Mouse (Mus musculus) hindbrain, postnatal 0 days (tissue): ENCODE measurements around the gene Zdhhc1. TPM values are rescaled to one million over a fixed set of nuclear protein-coding genes. Genes with fewer than 3 reads are reported as not detected.

Source experiments
- ATAC-seq: fragments of 200-750 bp; cut with Nextera tagmentation; 2 replicates; pipeline ENCODE4 v1.8.0; 2017; ENCODE audit warnings: mild to moderate bottlenecking, moderate TSS enrichment, moderate library complexity
- DNase-seq: peaks from one replicate; pipeline ENCODE4 v3.0.0-alpha.2; 2015; ENCODE audit warnings: low spot score
- H3K27ac ChIP-seq: fragments of 300-500 bp; sonication (generic); 2 replicates; pipeline ENCODE4 v1.5.1; 2014; ENCODE audit warnings: mild to moderate bottlenecking
- H3K27me3 ChIP-seq: fragments of 300-500 bp; sonication (generic); 2 replicates; pipeline ENCODE4 v1.6.1; 2014; ENCODE audit warnings: low read length, mixed read lengths; ENCODE audit not compliant: insufficient read depth
- H3K36me3 ChIP-seq: fragments of 300-500 bp; sonication (generic); 2 replicates; pipeline ENCODE4 v1.6.1; 2014; ENCODE audit warnings: low read length, mixed read lengths; ENCODE audit not compliant: insufficient read depth
- H3K4me1 ChIP-seq: fragments of 300-500 bp; sonication (generic); 2 replicates; pipeline ENCODE4 v1.6.1; 2014; ENCODE audit warnings: antibody characterized with exemption, low read length, mixed read lengths; ENCODE audit not compliant: insufficient read depth
- H3K4me2 ChIP-seq: fragments of 300-500 bp; sonication (generic); 2 replicates; pipeline ENCODE4 v1.6.1; 2014; ENCODE audit warnings: low read depth, mild to moderate bottlenecking, low read length, moderate library complexity, mixed read lengths
- H3K4me3 ChIP-seq: fragments of 300-500 bp; sonication (generic); 2 replicates; pipeline ENCODE4 v1.5.1; 2014; ENCODE audit warnings: low read length
- H3K9ac ChIP-seq: fragments of 300-500 bp; sonication (generic); replicated peaks from 2 replicates; pipeline ENCODE4 v1.6.1; 2014; ENCODE audit warnings: mild to moderate bottlenecking, low read length, moderate library complexity, mixed read lengths
- H3K9me3 ChIP-seq: fragments of 300-500 bp; sonication (generic); 2 replicates; pipeline ENCODE4 v1.6.1; 2016; ENCODE audit warnings: low read length, mixed read lengths
- CTCF ChIP-seq: IDR thresholded peaks from 2 replicates; pipeline ENCODE4 v1.5.1; 2016; ENCODE audit warnings: antibody characterized with exemption, control low read depth, low read depth
- WGBS: fragments of 180-500 bp; shearing (Covaris S2); extraction: QIAGEN DNeasy Blood & Tissue Kit; methylation state at CpG from one replicate; pipeline ENCODE4 v1.1.7; 2014; 5-methylcytosine and 5-hydroxymethylcytosine counted together
- polyA plus RNA-seq: library from polyadenylated mRNA; unstranded; fragments of >200 nt; fragmentation: Nextera tagmentation; extraction: Ambion mirVana; gene quantifications from 2 replicates; pipeline ENCODE4 v1.2.1, GENCODE M21; 2015
- total RNA-seq: library from RNA; depleted of rRNA; stranded (reverse); fragments of >200 nt; gene quantifications from 2 replicates; pipeline ENCODE4 v1.2.3, GENCODE M21; 2014

Gene Zdhhc1
- total and polyA plus RNA-seq, 2 experiments from 2014 or later, result 31.3 to 54.2 TPM

- Histone ChIP-seq H3K36me3 (peaks cover 6% of the 10 kb centered on the region; the same call in 1 of the 2 replicates), H3K4me2 (no peak overlapping the region), H3K4me3 (no peak overlapping the region), H3K9ac (no peak overlapping the region), H3K27ac (no peak overlapping the region), H3K9me3 (no peaks in the 10 kb centered on the region), H3K27me3 (no peaks in the 10 kb centered on the region), H3K4me1 (no peaks in the 10 kb centered on the region)
- no peak for TF ChIP-seq CTCF
- DNase-seq (no peak), ATAC-seq (no peak)
- WGBS, result 35% methylated on average over 2 of the region's 2 CpGs
Measured at GRCm38 (mm10) chr8:105481013-105481412, 15.7 kb downstream of the Zdhhc1 start.

GRCm38 (mm10) chr8:105477792-105478191 lies 18.9 kb downstream of the Zdhhc1 start:
- 75% methylated on average over 3 of the region's 3 CpGs for WGBS
- ATAC-seq (no peak), DNase-seq (no peak)
- no peaks in the 10 kb centered on the region for H3K27me3 ChIP-seq
- peaks cover 10% of the 10 kb centered on the region; the same call in 1 of the 2 replicates for H3K36me3 ChIP-seq
- H3K4me3 ChIP-seq, result no peak overlapping the region
- peaks cover 23% of the 10 kb centered on the region for H3K4me1 ChIP-seq
- TF ChIP-seq CTCF, result no peak
- no peak overlapping the region for H3K4me2 ChIP-seq
- no peak overlapping the region for H3K27ac ChIP-seq
- no peak overlapping the region for H3K9ac ChIP-seq
- no peaks in the 10 kb centered on the region for H3K9me3 ChIP-seq

- Histone ChIP-seq H3K9ac (no peak overlapping the region), H3K27ac (no peak overlapping the region), H3K4me3 (no peak overlapping the region), H3K9me3 (no peaks in the 10 kb centered on the region), H3K4me1 (peaks cover 23% of the 10 kb centered on the region), H3K4me2 (no peak overlapping the region), H3K36me3 (peaks cover 10% of the 10 kb centered on the region; the same call in 1 of the 2 replicates), H3K27me3 (no peaks in the 10 kb centered on the region)
- DNase-seq, result peak; percentile 72
- TF ChIP-seq CTCF, result peak; percentile 91
- ATAC-seq, result no peak; the same call in 1 of the 2 replicates
- 43% methylated on average over 25 of the region's 25 CpGs for WGBS
Measured at GRCm38 (mm10) chr8:105476628-105477413, 19.9 kb downstream of the Zdhhc1 start.

- H3K4me1 ChIP-seq, result peaks cover 26% of the 10 kb centered on the region
- H3K27me3 ChIP-seq, result no peaks in the 10 kb centered on the region
- no peaks in the 10 kb centered on the region for H3K9me3 ChIP-seq
- H3K36me3 ChIP-seq, result peaks cover 10% of the 10 kb centered on the region; the same call in 1 of the 2 replicates
- no peak for TF ChIP-seq CTCF
- H3K9ac ChIP-seq, result no peak overlapping the region
- DNase-seq, result no peak
- ATAC-seq, result no peak
- no peak overlapping the region for H3K27ac ChIP-seq
- H3K4me2 ChIP-seq, result no peak overlapping the region
- no peak overlapping the region for H3K4me3 ChIP-seq
- 94% methylated on average over 7 of the region's 7 CpGs for WGBS
Measured at GRCm38 (mm10) chr8:105476161-105476560, 20.5 kb downstream of the Zdhhc1 start.

- peaks cover 26% of the 10 kb centered on the region for H3K4me1 ChIP-seq
- no peaks in the 10 kb centered on the region for H3K9me3 ChIP-seq
- H3K27me3 ChIP-seq, result no peaks in the 10 kb centered on the region
- H3K4me3 ChIP-seq, result no peak overlapping the region
- no peak overlapping the region for H3K9ac ChIP-seq
- H3K4me2 ChIP-seq, result no peak overlapping the region
- WGBS, result 81% methylated on average over 8 of the region's 8 CpGs
- no peak overlapping the region for H3K27ac ChIP-seq
- no peak for ATAC-seq
- peaks cover 10% of the 10 kb centered on the region; the same call in 1 of the 2 replicates for H3K36me3 ChIP-seq
- no peak for DNase-seq
- no peak for TF ChIP-seq CTCF
Measured at GRCm38 (mm10) chr8:105475742-105476141, 21.0 kb downstream of the Zdhhc1 start.

- Histone ChIP-seq H3K4me1 (peaks cover 26% of the 10 kb centered on the region), H3K4me3 (no peak overlapping the region), H3K9ac (no peak overlapping the region), H3K27ac (no peak overlapping the region), H3K36me3 (peaks cover 10% of the 10 kb centered on the region; the same call in 1 of the 2 replicates), H3K27me3 (no peaks in the 10 kb centered on the region), H3K4me2 (no peak overlapping the region), H3K9me3 (no peaks in the 10 kb centered on the region)
- ATAC-seq, result no peak
- TF ChIP-seq CTCF, result no peak
- no peak for DNase-seq
- WGBS, result 41% methylated on average over 4 of the region's 4 CpGs
Measured at GRCm38 (mm10) chr8:105475254-105475653, 21.4 kb downstream of the Zdhhc1 start.

- 48% methylated on average over 5 of the region's 5 CpGs for WGBS
- Histone ChIP-seq H3K27ac (0 out of 2 replicates have a peak overlapping the region, but pooled peaks have one; percentile 1), H3K27me3 (no peaks in the 10 kb centered on the region), H3K4me3 (no peak overlapping the region), H3K4me2 (no peak overlapping the region), H3K4me1 (peaks cover 32% of the 10 kb centered on the region), H3K9ac (0 out of 2 replicates have a peak overlapping the region, but pooled peaks have one; percentile 13), H3K36me3 (peaks cover 10% of the 10 kb centered on the region; the same call in 1 of the 2 replicates), H3K9me3 (no peaks in the 10 kb centered on the region)
- no peak for TF ChIP-seq CTCF
- DNase-seq (no peak), ATAC-seq (no peak)
Measured at GRCm38 (mm10) chr8:105474680-105475079, 22.0 kb downstream of the Zdhhc1 start.
